Mouse (Mus musculus) erythroblast, embryonic 14.5 days (primary cell): ENCODE results near the gene Mthfsd.

Source experiments
- GATA1 ChIP-seq: IDR thresholded peaks from 2 replicates; pipeline ENCODE4 v1.6.1; 2012; ENCODE audit warnings: low read length, inconsistent platforms, mixed read lengths
- TAL1 ChIP-seq: IDR thresholded peaks from 3 replicates; pipeline ENCODE4 v1.6.1; 2012; ENCODE audit warnings: low read length, inconsistent platforms, mixed read lengths

- TF ChIP-seq GATA1 (no peak), TAL1 (no peak)
These were observed 18.0 kb upstream of the Mthfsd start for GRCm38 (mm10) chr8:121126191-121126590.
